Mouse (Mus musculus) testis, adult 2 months (tissue): Measurements from ENCODE around the gene Tcea3.

Source experiments
- CTCF ChIP-seq: fragments of 200-500 bp; IDR thresholded peaks from 2 replicates; pipeline ENCODE4 v1.5.1; 2012; ENCODE audit warnings: low read depth, mild to moderate bottlenecking, inconsistent platforms, low read length, moderate library complexity; ENCODE audit not compliant: control insufficient read depth, insufficient read depth, insufficient replicate concordance
- POLR2A ChIP-seq: fragments of 200-500 bp; IDR thresholded peaks from 2 replicates; pipeline ENCODE4 v1.6.1; 2012; ENCODE audit warnings: low read depth, mild to moderate bottlenecking, inconsistent platforms, low read length, moderate library complexity; ENCODE audit not compliant: control insufficient read depth

DNA sequence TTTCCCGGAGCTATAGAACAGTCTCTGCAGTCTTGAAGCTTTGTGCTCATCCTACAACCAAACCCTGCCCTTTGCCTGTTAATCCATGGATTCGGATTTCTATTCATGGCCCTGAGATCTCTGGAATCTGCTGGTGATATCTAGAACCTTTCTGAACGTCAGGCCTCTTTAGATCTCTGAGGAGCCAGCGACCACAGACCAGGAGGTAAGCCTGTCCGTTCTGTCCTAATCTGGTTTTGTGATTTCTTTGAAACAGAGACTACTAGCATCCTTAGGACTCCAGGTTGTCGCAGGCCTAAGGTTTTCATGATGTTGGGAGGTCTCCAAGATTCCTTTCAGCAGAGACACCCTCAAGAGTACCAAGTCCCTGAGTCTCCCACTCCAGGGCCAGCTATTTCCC is 37.4 kb downstream of the Tcea3 start:
- no peak for TF ChIP-seq CTCF
- no peak for TF ChIP-seq POLR2A
